Mouse (Mus musculus): ENCODE data around the gene Csnk1d. TPM values are rescaled to one million over a fixed set of nuclear protein-coding genes. Genes with fewer than 3 reads are reported as not detected.

Gene Csnk1d
- total RNA-seq, 4 experiments from 2014 or later: 112 to 116 (median 113) TPM

DNA sequence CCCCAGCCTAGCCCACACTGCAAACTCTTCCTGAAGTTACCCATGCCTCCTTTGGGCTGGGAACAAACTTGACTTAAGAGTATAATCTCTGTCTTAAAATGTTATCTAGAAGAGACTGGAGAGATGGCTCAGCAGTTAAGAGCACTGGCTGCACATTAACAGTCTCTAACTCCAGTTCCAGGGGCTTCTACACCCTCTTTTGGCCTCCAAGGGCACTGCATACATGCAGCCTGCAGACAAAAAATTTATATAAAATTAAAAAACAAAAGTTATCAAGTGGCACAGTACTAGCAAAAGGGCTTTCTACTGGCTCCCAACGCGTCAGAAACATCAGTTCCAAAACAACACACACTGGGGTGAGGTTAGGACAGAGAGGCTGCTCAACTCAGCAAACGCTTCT is 3.5 kb downstream of the Csnk1d start:
- DNase-seq (ENCODE audit: low spot score in 2 of 2): no peak

DNA sequence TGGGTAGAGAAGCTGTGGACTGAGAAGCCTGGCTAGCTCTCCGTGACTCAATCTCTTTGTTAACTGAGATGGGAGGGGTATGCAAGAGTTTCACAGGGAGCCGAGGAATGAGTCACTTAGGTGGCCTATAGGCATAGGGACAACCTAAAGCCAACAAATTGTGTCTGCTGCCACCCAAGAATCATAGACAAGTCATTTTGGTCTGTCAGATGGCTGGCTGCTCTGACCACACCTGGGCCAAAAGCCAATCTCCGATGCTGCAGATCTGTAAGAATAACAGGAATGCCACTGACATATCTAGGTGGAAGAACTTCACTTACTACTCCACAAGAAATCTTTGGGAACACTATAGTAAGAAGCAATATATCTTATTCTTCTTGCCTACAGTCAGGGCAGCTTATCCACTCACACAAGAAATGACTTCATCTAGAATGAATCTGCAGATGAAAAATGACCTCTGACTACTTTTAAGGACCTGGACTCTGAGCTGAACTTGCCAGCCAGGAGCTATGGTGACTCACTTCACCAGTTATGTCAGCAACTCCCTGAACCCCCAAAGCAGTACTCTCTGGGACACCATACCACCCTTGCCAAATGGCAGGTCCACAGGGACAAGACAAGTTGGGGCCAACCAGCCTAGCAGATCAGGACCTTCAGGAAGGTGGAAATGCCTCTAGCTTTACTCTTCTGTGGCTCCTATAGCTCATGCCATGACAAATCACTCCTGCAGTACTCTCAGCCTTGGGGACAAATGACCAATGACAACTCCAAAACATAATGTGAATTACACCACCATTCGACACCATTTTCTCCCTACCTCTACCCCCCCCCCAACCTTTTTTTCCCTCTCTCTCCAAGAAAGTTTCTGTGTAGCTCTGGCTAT is 6.4 kb downstream of the Csnk1d start:
- no peak for DNase-seq (ENCODE audit: low spot score in 2 of 2)

DNA sequence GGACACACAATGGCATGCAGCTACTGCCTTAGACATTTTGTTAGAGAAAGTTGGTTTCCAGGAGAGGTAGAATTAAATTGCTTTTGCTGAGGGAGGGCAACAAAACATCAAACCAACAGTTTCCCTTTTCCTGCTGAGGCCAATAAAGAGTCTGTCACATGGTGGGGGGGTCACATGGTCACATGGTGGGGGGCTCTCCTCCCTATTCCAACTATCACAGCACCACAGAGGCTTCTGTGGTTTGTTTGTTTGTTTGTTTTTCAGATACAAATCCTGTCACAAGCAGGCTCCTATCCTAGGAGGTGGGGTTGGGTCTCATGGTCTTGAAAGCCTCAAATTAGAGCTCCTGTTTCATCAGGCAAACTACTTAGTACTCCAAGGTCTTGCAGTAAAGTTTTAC is 8.7 kb downstream of the Csnk1d start:
- DNase-seq (ENCODE audit: low spot score in 2 of 2): no peak

DNA sequence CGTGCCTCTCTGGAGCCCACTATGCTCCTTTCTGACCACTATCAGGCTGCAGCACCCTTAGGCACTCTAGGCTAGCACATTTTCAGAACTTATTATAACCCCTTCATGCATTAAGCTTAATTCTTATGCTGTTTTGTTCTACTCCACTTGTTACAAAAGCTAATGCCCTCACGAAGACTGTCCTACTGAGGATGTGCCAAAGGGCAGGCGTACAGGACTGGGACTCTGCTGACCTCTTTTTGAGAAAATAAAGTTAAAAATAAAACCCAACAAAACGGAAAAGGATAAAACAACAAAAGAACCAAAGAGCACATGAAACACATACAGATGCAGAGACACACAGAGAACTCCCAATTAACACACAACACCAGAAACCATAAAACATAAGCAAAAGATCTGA is 9.5 kb downstream of the Csnk1d start:
- no peak for DNase-seq (ENCODE audit: low spot score in 2 of 2)

DNA sequence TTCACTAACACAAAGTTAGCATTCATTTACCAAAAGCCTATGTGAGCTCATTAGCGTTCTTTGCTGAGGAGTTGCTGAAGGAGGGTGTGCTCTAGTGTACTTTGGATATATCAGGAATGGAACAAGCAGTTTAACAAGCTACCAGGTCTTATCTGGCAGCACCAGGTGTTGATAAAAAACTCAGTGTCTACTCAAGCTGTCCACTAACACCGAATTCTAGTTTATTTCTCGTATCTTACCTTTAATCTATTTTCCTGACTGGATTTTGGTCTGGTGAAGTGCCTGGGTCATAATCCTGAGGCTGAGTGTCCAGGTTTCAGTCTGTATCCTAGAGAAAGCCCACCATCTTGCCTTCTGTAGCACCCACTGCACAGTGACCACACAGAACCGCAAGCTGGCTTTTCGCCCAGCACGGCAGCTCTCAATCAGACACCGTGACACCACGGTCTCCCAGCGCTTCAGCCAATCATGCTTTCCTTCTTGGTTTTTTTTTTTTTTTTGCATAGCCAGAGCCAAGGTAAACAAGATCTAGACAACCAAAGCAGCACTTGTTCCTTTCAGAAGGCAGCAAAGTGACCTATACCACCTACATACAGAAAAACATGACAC is 10.6 kb downstream of the Csnk1d start:
- DNase-seq (ENCODE audit: low spot score in 2 of 2): no peak

DNA sequence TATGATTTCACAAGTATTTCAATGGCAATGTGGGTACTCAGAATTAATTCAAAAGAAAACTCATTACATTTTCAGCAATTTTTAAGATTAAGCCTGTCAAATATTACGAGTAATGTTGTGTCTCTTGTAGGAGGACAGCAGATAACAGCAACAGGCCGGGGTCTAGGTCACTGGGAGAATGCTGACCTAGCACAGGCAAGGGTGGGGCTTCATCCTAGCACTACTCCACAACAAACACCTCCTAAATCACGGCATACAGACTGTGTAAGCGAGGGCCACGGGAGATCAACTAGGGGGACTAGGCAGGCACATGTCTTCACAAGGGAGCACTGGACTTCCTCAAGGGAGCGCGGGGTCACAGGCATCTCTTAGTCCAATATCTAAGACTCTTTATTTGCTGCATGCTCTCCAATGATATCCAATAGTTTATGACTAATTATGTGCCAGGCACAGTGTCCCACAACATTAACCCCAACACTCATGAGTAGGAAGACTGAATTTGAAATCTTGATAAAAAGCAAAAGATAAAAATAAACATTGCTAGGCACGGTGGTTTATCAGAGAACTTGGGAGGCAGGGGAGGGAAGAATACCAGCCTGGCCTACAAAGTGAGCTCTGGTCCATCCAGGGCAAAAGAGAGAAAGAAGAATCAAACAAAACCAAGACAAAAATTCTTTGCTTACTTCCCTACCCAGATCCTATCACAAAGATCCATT is 11.3 kb downstream of the Csnk1d start:
- DNase-seq (ENCODE audit: low spot score in 2 of 2): no peak

DNA sequence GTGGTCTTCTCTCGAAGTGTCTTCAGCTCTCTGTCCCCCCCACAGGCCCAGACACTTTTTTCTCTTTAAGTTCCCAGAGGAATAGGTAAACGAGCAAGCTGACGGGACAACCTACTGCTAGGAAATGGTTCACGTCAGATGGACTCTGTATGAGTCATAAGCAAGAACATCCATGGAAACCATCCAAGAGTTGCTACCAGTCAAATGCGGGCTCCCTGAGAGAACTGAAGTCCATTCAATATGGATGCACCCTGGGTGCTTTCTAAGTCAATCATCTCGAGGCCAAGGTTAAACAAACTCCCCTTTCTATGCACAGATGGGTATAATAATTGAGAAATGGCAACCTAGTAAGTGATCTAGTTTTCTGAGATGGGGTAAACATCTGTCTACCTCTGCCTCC is 17.8 kb downstream of the Csnk1d start:
- DNase-seq (ENCODE audit: low spot score in 2 of 2): no peak

DNA sequence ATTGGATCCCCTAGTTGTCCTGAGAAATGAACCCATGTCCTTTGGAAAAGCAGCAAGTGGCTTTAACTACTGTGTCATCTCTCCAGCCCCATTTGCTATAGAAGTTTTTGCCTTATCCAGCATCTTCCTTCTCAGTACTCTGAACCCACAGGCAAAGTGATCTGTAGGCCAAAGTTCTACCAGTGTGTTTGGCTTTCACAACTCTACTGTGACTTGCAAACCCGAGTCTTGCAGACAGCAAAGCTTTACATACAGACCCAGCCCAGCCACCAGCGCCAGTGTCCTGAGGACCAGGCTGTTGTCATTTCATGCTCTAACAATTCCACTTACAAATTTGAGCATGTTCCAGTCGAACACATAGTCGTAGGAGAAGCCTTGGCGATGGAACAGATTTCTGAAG is 19.9 kb downstream of the Csnk1d start:
- no peak for DNase-seq (ENCODE audit: low spot score in 2 of 2)

DNA sequence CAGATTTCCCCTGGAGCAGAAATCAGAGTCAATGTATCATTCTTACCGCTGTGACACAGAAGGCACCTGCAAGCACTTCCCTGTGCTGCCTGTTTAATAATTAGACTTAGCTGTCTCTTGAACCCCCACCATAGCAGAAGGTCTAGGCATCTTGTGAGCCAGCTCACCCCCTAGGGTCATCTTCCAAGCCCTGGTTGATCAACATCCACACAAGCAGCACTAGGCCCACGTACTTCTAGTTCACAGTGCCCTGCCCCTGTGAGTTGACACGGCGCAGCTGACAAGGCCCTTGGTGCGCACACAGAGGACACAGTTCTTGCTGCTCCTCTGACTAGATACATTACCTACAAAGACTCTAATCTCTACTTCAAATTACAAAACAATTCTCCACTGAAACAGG is 21.4 kb downstream of the Csnk1d start:
- DNase-seq (ENCODE audit: low spot score in 2 of 2): no peak

DNA sequence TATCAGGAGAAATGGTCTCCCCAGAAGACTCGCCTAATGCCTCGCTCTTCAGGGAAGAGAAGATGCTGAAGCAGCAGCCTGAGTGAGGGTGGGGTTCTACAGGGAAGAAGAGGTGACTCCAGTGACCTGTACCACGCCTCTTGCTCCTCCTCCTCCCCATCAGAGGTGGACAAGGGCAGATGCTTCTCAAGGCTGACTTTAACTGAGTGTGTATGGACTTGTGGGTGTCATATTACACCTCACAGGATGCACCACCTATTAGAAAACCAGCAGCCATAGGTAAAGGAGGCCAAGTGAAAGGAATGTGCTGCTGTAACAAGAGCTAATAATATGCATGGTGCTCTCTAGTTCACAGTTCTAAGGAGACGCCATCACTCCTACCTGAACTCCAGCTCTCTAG is 25.5 kb downstream of the Csnk1d start:
- DNase-seq (ENCODE audit: low spot score in 2 of 2): no peak

DNA sequence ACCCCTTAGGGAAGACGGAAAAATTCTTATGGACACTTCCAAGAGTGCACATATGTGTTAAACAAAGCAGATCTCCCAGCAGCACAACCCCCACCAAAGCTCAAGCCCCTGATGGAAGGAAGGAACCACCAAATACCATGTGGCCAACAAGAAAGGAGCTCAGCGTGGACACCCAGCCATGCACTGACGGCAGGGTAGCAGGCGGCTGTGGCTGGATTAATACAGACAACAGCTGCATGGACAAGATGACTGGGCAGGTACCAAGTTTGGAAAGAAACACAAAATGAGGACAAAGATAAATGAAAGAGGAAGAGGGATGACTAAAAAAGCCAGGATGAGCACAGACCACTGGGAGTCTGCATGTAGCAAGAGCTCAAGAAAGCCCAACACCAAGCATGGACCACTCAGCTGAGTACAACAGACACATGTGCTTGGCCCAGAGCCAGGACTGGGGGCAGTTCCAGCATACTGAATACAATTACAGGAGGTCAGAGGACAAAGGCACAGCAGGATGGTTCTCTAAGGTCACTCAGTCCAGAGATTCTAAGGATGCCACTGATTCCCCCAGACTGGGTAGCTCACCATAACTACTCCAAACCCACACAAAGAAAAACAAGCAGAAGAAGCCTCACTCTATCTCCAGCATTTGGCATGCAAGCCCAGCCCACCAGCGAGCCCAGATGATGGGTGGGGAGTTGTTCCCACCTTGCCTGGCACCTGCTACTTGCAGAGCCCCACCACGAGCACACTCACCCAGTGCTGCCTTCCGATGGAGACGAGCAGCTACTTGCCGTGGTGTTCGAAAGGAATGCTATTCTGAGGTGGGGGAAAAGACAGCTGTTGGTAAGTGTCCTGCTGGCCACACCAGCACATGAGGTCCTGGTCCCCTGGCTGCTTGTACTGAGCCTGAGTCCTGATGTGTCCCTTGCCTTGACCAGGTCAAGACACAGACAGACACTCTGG is 26.7 kb downstream of the Csnk1d start:
- no peak for DNase-seq (ENCODE audit: low spot score in 2 of 2)

DNA sequence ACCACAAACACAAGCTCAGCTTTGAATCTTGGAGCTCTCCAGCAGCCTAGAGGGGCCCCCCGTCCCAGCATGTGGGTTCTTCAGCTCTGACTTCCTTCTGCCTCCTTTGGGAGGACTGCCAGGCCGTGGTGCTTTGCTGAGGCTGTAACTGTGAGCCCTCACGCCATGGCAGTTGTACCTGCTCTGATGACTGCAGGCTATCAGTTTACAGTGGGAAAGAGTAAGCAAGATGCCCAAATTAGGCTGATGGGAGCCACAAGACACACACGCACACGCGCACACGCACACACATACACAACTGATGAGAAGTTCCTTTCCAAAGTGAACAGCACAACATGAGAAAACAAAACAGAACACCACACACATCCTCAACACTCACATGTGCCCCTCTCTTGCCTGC is 28.2 kb downstream of the Csnk1d start:
- DNase-seq (ENCODE audit: low spot score in 2 of 2): no peak

DNA sequence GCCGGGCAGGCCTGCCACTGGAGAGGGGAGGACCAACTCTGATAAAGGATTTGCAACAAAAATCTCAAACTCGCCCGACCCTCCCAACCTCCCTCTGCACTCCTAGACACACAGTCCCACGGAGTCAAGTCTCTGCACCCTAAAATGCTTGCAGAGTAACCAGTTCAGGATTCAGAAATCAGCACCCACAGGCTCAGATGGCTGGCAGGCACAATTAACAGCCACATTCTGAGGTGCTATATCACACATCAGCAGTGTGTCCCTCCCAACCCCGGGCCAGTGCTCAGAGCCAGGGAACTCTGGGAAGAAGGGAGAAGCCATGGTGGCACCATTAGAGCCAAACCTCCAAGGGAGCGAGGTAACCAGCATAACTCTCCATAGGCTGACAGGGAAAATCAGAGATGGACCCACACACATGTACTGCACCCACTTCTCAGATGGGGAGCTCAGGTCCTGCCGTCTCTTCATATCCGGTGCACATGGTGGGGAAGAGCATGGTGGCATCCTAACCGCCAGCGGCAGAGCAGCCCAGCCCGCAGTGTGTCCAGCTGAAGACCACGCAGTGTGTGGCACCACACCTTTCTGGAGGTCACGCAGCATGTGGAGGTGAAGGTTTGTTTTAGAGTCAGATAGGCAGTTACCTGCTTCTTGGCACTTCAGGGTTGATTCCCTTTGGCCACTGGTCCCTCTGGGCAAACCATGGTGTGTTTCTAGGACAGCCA is 28.9 kb downstream of the Csnk1d start:
- no peak for DNase-seq (ENCODE audit: low spot score in 2 of 2)

DNA sequence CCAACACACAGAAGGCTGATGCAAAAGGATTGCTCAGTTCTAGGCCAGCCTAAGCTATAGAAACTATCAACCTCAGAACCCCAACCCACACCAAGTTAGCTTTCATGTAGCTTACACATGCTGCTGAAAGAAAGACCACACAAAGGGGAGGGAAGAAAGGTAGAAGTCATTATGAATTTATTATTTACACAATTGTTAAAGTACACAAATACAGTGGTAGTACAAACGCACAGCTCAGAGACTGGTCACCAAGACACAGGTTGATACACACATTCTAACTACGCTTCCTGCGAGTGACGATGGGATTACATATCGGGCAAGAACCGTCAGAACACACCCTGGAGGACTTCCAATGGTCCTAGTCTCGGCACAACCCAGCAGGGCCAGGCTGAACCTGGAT is 29.5 kb downstream of the Csnk1d start:
- DNase-seq (ENCODE audit: low spot score in 2 of 2): no peak

DNA sequence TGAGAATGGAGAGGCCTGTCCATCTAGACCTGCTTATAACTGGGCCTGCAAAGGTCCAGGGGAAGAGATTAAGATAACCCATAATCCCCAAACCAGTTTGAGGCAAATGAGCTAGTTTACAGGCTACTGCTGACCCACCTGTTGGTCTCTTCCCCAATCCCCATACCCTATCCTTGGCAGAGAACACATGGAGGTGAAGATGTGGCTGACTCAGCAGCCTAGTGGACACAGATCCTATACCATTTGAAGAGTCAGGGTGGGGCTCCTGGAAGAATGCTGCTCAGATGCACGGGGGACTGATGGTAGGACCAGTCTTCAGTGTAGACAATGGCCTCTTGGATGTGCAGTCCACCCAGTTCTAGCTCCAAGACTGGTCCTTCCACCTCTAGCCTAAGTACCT is 30.9 kb downstream of the Csnk1d start:
- no peak for DNase-seq (ENCODE audit: low spot score in 2 of 2)

DNA sequence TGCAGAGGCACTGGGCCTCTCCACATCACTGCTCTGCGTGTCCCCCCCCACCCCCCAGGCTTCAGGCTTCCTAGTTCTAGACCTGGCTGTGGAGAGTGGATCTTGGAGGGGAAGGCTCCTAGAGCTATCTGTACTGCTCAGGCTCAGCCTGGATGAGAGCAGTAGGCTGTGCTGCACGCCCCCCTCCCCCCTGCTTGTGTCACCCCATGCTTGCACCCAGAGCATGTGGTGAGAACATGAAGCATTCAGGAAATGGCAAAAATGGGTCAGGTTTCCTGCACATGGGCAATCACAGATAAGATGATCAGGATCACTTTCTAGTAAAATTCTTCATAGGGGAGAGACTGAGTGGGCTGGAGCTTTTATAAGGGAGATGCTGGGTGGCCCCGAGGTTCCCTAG is 31.6 kb downstream of the Csnk1d start:
- no peak for DNase-seq (ENCODE audit: low spot score in 2 of 2)

DNA sequence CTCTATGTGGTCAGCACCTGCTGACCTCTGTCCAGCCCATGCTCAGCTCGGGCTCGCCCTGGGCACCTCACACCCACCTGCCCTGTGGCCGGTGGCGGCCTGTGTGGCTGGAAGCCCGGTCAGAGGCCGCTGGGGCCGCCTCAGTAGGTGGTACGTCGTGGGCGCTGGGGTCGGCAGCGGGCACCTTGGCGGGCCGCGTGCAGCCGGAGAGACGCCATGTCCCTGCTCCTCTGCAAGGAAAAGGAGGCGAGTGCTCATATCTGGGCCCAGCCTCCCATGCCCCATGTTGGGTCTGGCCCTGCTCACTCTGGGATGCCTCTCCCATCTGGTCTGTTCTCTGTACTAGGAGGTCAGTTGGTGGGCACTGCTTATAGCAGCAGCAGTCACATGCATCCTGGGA is 32.1 kb downstream of the Csnk1d start:
- no peak for DNase-seq (ENCODE audit: low spot score in 2 of 2)

DNA sequence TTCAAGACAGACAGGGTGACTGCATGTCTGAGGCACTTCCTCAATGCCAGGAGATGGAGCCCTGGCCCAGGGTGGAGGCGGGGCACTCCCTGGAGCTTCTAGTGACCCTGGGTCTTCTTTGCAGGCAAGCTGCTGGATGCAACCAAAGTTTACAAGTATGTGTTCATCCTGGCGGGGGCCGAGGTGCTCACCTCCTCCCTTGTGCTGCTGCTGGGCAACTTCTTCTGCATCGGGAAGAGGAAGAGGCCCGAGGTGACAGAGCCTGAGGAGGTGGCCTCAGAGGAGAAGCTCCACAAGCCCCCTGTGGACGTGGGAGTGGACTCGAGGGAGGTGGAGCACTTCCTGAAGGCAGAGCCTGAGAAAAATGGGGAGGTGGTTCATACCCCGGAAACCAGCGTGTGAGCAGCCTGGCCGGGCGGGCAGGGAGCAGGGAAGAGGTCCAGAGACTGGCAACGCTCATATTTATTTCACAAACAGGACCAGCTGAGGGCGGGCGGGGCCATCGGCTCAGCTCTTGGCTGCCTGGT is 33.3 kb downstream of the Csnk1d start:
- DNase-seq (ENCODE audit: low spot score in 2 of 2): no peak

DNA sequence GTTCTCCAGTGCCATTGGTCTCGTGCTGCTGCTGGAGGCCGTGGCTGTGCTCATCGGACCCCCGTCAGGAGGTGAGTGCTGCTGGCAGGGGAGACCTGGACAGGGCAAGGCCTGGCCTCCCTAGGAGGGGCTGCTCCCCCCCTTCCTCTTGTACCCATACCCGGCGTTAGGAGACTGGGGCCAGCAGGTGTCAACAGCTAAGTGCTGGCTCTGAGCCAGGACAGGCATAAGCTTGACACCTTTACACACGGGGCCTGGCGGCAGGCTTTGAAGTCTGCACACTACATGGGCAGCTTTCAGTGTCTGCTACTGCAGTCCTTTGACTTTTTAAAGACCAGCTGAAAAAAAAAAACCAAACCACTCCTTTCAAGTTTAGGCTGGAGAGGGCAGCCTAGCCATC is 34.1 kb downstream of the Csnk1d start:
- no peak for DNase-seq (ENCODE audit: low spot score in 2 of 2)

DNA sequence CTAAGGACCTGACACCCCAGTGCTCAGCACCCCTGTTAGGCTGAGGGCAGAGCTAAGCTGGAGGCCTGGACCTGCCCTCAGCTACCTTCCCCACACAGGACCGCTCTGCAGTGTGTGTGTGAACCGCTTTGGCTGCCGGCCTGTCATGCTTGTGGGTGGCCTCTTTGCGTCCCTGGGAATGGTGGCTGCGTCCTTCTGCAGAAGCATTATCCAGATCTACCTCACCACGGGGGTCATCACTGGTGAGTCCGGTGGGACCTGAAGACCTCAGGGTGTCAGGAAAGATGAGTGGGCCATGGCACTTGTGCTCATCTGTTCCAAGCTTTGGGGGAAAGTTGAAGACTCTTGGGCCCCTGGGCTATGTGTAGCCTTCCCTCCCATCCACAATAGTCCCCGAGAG is 35.4 kb downstream of the Csnk1d start:
- no peak for DNase-seq (ENCODE audit: low spot score in 2 of 2)
